Mouse (Mus musculus) natural killer cell, adult 2 months (primary cell): Measurements from ENCODE around the gene Rfc2.

Experiments used
- DNase-seq, 2 experiments: peaks; one replicate each; pipeline ENCODE4 v3.0.0; 2022; ENCODE audit warnings: low spot score in 2 of 2

The Rfc2 gene

DNA sequence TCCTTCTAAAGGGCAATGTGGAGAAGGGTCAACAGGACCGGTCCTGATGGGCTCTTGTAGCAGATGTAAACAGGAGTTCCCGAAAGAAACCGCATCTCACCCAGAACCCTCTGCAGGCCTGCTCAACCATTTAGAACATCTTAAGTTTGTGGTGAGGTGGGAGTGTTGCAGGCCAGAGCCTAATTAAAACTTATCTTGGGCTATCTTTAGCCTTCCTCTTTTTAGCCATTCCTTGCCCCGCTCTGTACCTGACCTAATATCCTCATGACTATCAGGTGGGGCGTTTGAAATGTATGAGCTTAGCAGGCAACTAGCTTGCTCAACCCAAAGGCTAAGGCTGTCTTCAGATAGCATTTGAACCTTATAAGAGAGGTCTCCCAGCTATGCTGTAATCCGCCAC is 15.5 kb upstream of the Rfc2 start:
- DNase-seq, result no peak

DNA sequence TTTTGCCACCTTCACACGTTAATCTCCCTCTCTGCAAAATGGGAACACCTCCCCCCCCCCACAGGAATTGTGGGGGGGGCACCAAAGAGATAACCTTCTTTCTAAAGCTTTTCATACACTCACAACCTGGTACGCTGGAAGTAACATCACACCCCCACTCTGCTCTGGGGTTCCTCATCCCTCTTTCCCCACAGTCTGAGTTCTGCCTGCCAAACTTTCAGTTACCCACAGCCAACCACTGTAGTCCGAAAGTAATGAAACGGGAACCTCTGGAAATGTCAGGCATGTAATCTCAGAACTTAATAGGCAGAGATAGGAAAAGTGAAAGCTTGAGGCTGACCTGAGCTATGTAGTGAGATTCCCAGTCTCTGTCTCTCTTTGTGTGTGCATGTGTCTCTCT is 13.7 kb upstream of the Rfc2 start:
- DNase-seq, result no peak

DNA sequence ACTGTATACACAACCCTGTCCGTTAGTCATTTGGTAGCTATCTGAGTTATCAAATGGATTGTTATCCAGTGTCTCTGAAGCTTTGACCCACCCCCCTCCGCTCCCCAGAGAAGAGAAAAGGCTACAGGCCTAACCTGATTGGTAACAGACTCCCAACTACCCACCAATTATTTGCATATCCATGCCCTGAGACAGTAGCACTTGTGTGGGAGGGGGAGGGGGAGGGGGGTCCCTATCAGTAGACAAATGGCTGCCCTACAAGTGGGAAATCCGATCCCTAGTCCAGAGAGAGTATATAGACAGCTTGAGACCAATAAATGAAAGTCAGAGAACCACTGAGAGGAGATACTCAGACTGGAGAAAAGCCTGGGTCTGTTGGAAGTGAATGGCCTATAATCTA is 13.1 kb upstream of the Rfc2 start:
- DNase-seq, result no peak

DNA sequence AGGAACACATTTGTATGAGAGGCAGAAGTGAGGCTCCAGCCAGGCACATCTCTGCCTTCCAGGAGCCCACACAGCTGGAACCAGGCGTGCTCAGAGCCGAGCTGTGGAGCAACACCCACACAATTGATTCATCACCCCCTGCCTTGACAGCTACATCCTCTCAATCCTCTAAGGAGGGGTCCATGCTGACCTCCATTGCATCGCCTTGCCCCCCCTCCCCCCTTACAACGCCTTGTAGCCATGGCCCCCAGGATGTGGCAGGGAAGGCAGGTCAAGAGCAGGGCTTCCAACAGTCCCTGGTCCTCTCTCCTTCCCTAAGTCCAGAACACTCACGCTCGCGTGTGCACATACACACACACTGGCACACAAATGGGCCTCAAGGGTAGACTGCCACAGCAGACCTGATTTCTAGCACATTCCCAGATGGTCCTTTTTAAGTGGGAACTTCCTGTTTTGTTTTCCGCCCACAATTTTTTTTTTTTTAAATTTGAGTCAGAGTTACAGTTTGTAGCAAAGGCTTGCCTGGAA is 12.1 kb upstream of the Rfc2 start:
- no peak for DNase-seq

DNA sequence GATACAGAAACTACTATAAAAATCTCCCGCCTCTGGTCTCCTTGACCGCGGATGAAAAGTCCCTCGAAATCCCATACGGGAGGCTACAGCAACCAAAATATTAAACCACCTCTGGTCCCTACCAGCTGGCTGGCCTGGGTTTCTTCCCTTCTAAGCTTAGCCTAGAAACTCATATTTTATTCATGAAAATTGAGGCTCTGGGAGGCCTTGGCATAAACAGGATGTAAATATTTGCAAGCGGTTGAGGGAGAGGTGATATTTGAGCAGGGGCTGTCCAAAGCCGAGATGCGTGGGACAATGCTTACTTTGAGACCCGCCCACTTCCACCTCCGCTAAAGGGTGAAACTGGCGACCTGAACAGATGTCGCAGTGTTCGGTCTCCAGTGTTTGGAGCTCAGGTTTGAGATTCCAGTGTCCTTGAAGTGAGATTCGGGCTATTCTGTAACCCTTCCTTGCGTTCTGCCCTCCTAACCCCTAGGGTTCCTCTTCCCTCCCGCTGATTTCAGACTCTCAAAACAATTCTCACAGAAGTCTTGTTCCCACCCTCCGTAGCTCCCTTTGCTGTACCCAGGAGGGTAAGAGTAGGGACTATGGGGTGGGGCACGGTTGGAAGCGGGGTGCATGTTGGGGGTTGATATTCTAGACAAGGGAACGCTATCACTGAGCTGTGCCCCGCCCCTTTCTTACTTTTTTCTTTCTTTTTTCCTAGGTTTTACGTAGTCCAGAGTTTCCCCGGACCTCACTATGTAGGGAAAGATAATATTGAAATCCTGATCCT is 9.2 kb upstream of the Rfc2 start:
- DNase-seq, result peak; percentile 51

DNA sequence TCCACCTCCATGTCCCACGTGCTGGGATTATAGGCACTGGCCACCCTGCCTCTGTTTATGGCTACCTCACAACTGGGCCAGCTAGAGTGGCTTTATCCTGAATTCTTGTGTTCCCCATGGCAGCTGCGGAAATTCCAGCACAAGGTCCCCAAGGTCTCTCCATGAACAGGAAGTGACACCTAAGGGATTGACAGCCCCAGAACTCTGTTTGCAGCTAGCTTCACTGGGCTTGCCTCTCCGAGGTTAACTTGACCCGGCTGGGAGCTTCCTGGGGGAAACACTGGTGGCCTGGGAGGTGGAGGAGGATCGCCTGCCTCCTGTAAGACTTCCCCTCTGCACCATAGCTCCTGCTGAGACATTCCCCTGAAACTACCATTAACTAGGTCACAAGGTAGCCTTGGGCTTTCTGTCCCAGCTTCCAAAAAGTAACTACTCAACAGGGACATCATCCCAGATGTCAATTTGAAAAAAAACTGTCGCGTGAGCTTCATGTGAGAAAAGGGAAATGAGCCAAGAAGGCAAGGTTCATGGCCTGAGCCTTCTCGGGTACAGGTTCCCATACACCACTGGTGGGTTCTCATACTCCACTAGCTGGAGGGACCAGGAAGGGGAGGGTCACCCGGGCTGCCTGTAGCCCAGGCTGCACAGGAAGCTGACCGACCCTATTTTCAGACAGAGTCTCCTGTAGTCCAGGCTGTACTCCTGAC is 8.5 kb upstream of the Rfc2 start:
- no peak for DNase-seq

DNA sequence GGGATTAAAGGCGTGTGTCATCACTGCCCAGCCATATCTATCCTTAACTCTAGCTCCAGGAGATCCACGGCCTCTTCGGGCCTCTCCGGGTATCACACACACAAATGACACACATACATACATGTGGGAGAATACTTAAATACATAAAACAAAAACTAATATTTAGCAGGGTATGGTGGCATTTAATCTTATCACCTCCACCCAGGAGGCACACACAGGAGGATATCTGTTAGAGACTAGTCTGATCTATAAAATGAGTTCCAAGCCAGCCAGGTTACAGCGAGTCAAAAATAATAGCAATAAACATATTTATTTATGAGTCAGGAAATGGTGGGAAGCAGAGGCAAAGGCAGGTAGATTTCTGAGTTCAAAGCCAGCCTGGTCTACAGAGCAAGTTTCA is 5.3 kb upstream of the Rfc2 start:
- no peak for DNase-seq

DNA sequence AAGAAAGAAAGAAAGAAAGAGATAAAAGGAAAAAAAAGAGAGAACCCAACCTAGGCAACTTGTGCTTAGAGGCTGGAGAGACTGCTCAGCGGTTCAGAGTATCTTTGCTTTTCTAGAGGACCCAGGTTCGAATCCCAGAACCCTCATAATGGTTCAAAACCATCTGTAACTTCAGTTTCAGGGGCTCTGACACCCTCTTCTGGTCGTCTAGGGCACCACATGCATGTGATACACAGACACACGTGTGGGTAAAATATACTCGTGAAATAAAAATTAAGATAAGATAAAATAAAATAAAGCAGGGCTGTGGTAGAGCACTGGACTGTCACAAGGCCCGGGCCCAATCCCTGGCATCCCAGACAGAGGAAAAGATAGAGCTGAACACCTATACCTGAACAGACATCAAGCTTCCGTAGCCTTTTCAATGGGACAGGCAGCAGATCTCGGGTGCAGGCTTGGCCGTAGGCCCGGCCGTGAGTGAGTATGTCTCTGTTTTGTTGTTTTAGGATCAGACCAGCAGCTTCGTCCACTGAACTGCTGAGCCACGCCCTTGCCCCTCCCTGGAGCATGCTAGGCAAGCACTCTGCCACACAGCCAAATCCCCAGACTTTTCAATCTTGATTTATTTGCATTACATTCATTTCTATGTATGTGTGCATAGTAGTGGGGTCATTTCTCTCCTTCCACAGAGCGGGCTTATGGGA is 4.5 kb upstream of the Rfc2 start:
- no peak for DNase-seq

DNA sequence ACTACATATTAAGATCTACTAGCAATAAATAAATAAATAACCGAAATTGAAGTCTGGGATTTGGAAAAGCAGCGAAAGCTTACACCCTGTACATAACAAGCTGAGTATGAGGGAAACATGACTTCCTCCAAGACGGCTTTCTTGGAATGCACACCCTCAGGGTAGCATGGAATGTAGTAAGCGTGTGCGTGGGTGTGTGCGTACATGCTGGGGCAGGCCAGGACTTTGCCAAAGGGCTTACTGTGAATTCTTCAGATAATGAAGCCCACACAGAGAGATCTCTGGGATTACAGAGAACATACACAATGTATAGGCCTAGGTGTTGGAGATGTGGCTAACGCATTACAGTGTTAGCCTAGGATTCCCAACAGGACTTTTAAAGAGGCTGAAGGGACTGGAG is 3.6 kb upstream of the Rfc2 start:
- no peak for DNase-seq

DNA sequence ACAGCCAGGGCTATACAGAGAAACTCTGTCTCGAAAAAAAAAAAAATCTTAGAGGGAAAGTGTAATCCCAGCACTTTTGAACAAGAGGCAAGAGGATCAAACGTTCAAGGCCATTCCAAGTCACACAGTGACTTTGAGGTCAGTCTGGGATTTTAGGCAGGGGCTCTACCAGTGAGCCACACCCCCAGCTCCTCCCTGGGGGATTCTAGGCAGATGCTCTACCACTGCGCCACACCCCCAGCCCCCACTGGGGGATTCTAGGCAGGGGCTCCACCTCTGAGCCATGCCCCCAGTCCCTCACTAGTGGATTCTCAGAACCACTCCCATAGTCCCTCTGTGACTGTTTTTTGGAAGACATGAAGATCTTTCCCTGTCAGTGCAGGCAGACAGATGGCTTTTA is 2.0 kb upstream of the Rfc2 start:
- no peak for DNase-seq

DNA sequence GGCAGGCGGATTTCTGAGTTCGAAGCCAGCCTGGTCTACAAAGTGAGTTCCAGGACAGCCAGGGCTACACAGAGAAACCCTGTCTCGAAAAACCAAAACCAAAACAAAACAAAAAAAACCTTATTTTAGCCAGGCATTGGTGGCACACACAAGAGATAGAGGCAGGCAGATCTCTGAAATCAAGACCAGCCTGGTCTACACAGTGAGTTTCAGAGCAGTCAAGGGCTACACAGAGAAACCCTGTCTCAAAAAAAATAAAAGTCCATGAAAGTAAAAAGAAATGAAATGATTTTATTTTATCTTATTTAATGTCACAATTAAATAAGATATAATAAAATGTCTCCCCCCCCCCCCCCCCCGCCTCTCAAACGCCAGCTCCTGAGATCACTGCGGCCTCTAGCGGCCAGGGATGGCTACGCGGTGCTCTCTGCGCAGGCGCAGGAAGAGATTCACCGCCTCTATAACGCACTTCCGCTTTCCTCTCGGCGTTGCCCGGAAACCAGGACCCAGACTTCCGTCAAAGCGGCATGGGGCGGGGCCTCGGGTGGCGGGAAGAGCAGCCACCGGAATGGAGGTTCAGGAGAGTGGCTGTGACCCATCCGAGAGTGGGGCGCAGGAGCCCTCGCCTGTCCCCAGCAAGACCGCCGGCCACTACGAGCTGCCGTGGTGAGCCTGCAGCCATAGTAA is 1.2 kb downstream of the Rfc2 start:
- DNase-seq, result peak; percentile 95 to 97

DNA sequence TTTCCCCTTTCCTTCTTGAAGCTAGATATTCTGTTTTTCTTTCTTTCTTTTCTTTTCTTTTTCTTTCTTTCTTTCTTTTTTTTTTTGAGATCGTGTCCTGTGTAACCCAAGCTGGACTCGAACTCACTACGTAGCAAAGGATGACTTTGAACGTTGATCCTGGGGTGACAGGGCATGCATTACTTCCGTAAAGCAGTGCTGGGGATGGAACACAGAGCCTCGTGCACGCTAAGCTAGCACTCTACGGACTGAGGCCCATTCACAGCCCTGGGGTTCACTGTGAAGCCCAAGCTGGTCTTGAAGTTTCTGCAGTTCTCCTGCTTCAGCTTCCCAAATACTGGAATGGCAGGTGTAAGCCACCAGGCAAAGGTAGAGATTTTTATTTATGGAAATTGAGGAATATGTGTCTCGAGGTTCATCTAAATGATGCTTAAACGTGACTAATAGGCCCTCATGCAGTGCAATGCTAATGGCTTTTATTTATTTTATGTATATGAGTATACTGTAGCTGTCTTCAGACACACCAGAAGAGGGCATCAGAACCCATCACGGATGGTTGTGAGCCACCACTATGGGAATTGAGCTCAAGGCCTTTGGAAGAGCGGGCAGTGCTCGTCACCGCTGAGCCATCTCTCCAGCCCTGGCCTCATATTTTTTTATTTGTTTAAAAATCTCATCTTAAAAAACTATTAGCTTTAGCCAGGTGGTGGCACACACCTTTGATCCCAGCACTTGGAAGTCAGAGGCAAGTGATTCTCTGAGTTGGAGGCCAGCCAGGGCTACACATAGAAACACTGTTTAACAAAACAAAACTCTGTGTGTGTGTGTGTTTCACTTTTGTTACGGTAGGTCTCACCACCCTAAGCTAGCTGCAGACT is 2.1 kb downstream of the Rfc2 start:
- DNase-seq, result no peak

DNA sequence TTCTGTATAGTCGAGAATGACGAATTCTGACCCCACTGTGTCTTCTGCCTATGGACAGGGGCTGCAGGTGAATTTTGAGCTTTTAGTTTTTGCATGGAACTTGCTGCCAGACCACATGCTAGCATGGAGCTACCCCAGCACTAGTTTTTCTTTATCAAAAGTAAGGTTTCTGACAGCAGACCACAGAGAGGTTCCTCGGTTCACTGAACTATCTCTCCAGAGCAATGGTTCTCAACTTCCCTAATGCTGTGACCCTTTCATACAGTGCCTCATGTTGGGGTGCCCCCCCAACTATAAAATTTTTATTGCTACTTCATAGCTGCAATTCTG is 2.7 kb downstream of the Rfc2 start:
- DNase-seq, result peak in 1 of 2 experiments; percentile 40

DNA sequence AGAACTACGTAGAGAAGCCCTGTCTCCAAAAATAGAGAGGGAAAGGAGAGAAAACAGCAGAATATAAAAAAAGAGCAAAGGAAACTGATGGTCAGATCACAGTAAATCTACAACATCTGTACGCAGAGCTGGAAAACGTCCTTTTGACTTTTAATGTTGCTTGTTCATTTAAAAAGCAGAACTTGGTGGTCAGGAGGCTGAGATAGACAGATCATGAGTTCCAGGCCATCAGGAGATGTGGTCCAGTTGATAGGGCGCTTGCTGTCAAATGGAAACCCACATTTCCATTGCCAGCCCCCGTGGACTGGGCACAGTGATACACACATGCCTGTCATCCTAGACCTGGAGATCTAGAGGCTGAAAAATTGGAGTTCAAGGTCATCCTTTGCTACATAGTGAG is 3.6 kb downstream of the Rfc2 start:
- DNase-seq, result peak in 1 of 2 experiments; percentile 36

DNA sequence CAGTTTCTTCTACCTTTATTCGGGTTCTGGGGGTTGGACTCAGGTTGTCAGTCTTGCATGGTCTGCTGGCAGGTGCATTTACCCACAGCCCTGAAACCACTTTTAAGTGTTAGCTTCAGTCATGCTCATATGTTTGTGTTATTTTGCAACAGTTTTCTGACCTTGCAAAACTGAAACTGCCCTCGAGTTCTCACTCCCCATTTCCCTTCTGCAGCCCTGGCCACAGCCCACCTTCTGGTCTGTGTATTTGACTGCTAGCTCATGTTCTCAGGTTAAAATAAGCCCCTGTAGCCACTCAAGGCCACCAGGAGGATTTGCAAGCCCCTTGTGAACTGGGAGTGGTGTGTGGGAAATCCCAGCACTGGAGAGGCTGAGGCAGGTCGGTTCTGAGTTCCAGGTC is 8.7 kb downstream of the Rfc2 start:
- peak in 1 of 2 experiments; percentile 47 for DNase-seq

DNA sequence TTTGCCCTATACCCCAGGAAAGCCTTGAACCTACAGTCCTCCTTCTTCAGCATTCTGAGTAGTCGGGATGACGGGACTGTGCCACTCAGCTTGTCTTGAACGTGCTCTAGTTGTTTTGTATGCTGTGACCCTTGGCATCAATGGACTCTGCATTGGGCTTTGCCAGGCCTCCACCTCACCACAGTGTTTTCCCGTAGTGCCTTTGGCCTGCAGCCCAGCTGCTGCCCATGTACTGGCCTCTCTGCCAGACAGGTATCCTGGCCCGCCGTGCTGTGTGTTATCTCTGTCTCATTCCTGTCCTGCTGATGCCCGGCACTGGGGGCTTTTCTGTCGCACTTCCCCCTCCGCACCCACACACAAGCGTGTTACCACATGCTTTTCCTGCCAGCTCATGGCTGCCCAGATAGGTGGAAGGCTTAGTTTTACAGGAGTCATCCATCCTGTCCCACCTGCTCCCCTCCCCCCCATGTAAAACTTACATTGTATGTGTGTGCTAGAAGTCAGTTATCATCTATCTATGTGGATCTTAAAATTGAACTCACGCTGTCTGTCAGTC is 10.9 kb downstream of the Rfc2 start:
- no peak for DNase-seq

DNA sequence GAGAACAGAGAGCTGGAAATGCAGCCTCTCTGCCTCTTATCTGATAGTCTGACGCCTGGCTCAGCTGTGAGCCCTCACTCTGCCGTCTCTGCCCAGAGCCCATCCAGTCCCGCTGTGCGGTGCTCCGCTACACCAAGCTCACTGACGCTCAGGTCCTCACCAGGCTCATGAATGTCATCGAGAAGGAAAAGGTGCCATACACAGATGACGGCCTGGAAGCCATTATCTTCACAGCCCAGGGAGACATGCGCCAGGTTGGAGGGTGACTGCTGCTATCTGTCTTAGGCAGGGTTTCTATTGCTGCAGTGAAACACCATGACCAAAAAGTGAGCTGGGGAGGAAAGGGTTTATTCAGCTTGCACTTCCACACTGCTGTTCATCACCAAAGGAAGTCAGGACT is 11.9 kb downstream of the Rfc2 start:
- no peak for DNase-seq

DNA sequence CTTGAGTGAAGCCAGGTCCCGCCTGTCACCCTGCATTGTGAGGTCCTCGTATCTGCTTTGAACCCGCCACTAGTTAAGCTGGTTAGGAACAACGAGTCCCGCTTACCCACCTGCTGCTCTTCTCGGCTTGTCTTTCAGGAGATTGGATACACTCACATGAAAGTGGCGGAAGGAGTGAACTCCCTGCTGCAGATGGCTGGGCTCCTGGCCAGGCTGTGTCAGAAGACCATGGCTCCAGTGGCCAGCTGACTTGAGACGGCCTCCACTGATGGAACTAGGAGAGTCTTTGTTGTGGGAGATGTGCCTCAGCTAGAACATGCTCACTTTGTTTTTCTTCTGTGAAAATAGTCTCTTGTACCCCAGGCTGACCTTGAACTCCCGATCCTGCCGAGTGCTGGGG is 16.5 kb downstream of the Rfc2 start:
- no peak for DNase-seq

DNA sequence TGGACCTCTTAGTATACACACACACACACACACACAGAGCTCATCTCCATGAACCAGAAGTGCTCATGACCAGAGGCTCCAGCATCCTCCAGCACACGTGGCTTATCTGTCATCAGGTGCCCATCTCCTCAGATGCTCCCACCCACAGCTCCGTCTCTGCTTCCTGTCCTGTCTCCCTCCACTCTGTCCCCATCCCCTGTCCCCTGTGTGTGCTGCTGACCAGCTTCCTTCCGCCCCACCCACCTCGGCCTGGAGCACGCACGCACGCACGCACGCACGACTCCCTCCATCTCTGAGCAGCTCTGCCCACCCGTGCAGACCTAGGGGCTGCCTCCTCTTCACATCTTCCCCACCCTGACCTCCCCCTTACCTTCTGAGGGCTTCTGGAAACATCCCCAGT is 23.2 kb downstream of the Rfc2 start:
- DNase-seq, result peak; percentile 46 to 52

DNA sequence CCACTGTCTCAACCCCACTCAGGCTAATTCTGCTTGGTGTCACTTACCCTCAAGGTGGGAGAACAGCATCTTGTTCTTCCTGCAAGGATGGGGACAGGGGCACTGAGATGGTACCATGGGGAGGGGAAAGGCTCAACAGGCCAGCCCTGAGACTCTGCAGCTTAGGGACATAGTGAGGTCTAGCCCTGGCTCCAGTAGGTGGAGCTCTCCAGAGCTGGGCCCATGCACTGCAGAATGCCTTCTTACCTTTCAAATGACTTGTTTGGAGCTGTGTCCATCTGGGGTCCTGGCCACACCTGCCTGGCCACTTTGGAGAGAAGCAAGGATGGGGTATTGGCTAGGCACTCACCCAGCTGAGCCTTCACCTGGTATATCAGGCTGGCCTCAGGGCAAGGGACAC is 25.1 kb downstream of the Rfc2 start:
- DNase-seq, result no peak

DNA sequence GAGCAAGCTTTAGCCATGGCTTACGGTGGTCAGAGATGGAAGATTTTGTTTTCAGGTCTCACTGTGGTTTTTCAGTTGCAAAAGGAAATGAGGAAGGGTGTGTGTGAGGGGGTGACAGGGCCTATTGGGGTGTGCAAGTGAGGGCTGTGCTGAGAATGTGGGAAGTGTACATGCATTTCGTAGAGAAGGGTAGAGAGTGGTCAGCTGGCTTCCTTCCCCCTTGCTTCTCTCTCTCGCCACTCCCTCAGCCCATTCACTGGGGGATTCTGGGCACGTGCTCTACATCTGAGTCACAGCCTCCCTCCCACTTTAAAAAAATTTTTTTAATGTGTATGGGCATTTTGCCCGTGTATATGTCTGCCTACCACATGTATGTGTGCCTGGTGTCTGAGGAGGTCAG is 26.0 kb downstream of the Rfc2 start:
- peak; percentile 74 to 76 for DNase-seq
